Mouse (Mus musculus) kidney, postnatal 25 days (tissue): ENCODE measurements at regions not wholly inside any gene's neighbourhood (a gene's known extent, or its start where the extent isn't known, plus 50 kb on each side); places are given as distances from the start of the nearest gene placed in this dataset.

Source experiments
- DNase-seq, 2 experiments: peaks; one replicate each; pipeline ENCODE4 v3.0.0; 2021; ENCODE audit warnings: mixed read lengths in 2 of 2

DNA sequence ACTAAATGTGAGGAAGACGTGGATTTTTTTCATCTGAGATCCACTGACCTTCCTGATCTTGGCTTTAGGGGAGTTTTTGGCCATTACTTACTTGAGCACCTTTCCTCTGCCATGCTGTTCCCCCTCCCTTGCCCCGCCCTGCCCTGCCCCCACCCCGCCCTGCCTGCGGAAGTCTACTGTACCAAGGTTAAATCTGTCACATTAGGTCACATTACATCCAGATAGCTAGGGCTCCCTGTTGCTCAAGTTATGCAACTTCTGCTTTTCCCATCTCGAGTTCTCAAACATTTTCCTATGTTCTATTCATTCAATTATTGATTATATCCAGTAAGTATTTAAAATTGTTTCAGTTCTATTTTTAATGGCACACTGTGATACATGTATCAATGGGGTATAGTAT is 144.7 kb upstream of the Cnot2 start:
- no peak for DNase-seq

DNA sequence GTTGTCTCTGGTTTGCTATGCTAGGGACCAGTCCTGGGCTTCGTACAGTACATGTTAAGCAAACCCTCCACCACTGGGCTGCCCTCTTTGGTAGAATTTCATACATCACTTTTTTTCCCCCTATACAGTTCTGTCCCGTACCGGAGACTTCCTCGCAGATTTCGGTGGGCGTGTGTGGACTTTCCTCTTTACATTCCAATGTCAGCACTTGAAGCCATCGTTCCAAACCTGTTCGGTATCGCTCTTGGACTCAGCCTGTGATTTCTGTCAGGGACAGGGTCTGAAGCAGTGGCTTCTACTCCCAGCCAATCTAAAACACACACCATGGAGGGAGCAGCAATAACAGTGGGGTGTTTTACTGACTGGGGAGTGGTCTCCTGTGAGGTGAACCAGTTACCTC is 140.7 kb upstream of the Cnot2 start:
- DNase-seq: no peak

DNA sequence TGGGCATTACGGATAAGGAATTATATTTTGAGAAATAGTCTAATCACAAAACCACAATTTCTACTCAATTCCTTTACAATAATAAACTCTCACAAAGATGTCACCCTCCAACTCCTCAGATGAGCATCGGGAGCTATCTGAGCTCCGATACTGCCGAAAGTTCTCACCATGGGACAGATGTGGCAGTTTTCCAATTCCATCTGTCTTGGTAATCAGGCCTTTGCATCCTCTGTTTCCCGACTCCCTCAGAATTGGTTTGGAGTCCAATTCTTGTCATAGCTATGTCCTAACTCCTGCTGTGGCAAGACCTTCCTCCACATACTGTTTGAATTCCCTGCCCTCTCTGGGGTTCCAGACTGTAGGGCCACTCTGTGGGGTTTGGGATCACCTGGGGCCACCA is 138.3 kb upstream of the Cnot2 start:
- no peak for DNase-seq

DNA sequence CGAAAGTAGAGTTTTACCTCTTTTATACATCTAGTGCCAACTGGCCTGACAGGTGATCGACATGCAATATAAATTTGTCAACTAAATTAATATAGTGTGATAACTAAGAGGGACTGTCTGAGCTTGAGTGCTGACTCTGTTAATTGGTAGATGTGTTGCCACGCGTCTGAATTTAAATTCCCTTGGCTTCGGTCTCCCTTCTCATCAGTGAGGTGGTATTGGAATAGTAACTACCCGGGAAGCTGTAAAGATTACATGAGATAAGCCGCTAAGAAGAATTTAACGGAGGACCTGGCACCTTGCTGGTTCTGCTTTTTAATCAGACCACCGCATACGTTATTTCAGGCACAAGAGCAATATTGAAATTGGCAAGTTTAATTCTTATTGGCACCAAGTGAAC is 136.7 kb upstream of the Cnot2 start:
- DNase-seq: no peak

- no peak for DNase-seq
Observed at GRCm38 (mm10) chr10:116717017-116717643, 135.8 kb upstream of the Cnot2 start.

- DNase-seq: peak; percentile 88 to 91
Observed at GRCm38 (mm10) chr10:116713456-116713855, 132.1 kb upstream of the Cnot2 start.

GRCm38 (mm10) chr10:116707025-116707424 is 125.7 kb upstream of the Cnot2 start:
- no peak for DNase-seq

GRCm38 (mm10) chr10:116701281-116701680 is 120.0 kb upstream of the Cnot2 start:
- no peak for DNase-seq

DNA sequence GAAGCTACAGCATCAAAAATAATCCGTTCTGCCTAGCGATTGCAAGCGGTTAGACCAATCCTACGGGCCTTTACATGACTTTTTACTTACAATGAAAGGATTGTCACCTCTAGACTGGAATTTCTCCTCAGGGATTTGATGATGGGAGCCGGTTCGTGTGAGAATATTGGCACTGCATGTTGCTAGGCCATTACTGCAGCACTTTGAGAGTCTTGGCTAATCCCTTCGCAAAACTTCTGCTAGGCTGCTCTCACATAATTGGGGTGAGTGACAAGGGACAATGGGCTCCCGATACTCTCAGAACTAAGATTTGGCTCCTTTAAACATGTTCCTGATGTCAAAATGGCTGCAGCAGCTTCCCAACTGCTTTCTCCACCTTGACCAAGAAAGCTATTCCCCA is 118.4 kb upstream of the Cnot2 start:
- DNase-seq: no peak

GRCm38 (mm10) chr10:116697628-116698316 is 116.5 kb upstream of the Cnot2 start:
- DNase-seq: no peak

DNA sequence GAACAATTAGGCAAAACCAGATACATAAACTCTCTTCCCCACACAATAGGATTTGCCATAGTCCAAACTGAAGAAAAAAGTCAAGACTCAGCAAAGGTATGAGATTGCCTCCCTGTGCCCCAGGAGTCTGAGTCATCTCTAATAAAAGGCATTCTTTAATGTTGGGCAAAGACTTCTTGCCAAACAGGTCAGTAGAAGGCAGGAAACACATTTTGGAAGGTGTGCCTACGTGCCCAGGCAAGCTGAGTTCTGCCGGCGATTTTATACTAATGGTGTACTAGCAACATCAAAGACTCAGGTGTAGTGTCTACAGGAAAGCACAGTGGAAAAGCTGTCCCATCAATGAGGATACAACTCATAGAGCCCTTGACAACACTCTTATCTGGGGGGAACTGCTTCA is 112.5 kb upstream of the Cnot2 start:
- DNase-seq: no peak

DNA sequence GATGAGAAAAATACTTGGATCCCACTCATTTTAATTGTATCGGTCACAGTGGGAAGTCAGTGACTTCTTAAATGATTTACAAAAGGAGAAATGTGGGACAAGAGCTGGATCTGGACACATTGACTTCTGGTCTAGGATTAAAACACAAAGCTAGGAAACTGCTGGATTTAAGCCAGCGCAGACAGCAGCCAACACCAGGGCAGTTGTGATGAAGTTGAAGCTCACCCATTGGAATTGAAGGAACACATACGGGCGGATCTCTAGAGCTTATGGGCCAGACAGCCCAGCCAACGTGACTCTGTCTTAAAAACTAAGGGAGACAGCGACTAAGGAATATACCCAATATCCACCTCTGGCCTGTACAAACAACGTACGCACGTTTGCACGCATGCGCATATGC is 105.4 kb upstream of the Cnot2 start:
- peak in 1 of 2 experiments; percentile 47 for DNase-seq

GRCm38 (mm10) chr10:116683374-116683773 is 102.1 kb upstream of the Cnot2 start:
- no peak for DNase-seq

DNA sequence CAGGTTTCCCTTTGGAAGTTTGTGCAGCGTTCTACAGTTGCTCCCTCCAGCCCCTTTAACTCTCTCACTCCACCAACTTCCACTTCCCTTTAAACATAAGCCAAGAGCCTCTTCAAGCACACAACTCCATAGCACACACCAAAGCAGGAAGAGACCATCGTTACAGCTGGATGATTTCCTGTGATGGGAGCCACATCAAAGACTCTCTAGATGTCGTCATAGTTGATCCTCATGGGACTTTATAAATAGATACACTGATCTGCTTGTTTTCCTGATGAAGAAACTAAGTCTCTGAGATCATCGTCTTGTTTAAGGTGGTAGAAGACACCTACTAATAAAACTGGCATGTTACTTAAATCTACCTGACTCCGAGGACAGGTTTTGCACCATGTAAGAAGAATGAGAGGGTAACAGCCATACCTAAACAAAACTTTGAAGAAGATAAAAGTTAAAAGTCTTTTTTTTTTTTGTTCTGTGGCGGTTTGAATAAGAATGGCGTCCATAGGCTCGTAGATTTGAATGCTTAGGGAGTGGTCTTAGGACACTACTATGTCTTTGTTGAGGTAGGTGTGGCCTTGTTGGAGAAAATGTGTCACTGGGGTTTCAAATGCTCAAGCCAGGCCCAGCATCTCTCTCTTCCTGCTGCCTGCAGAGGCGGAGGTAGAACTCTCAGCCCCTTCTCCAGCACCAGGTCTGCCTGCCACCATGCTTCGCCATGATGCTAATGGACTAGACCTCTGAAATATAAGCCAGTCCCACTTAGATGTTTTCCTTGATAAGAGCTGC is 97.8 kb upstream of the Cnot2 start:
- DNase-seq: no peak

GRCm38 (mm10) chr10:116677949-116678348 is 96.6 kb upstream of the Cnot2 start:
- no peak for DNase-seq

DNA sequence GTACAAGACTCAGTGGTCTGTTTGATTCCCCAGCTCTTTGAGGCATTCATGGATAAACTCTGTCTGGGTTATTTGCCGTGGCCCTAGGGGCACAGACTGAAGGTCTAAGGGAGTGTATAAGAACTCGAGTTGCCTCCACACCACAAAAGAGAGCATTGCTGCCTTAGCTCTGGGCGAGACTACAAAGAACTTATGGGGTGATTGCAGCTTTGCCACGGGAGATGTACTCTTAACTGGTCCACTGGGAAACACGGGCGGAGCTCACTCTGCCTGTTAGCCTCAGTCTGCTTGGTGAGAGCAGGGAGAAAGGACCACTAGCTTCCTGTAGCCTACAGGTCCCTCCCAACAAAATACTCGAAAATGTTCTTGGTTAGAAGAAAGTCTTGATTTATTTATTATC is 93.9 kb upstream of the Cnot2 start:
- no peak for DNase-seq

GRCm38 (mm10) chr10:116674348-116674747 is 93.0 kb upstream of the Cnot2 start:
- DNase-seq: no peak

- no peak for DNase-seq
Observed at GRCm38 (mm10) chr10:116658162-116658962, 77.1 kb upstream of the Cnot2 start.

- no peak for DNase-seq
Observed at GRCm38 (mm10) chr10:116655891-116656290, 74.6 kb upstream of the Cnot2 start.

DNA sequence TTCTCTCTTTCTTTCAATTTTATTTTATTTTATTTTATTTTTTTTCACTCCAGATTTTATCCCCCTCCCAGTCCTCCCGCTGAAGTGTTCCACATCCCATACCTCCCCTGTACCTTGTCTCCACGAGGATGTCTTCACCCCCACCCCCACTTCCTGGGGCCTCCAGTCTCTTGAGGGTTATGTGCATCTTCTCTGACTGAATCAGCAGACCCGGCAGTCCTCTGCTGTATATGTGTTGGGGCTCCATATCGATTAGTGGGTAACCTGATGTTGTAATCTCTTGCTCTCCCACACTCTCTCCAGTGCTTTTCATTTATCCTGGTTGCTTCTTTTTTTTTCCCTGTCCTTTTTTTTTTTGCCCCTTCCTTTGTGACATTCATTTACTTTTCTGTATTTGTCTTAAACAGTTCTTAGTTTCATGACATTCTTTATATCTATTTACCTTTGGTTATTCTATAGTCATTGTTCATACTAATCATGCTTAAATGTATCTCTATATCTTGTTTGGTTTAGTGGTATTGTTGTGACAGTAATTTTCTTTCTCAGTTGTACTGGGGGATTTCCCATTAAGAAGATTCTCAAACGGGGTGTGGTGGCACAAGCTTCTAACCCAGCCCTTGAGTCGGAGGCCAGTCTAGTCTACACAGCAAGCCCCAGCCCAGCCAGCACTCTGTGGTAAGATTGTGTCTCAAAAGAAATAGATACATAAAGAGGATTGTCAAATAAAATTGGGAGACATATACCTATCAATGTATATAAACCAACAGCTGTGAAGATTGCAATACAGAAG is 73.9 kb upstream of the Cnot2 start:
- no peak for DNase-seq

DNA sequence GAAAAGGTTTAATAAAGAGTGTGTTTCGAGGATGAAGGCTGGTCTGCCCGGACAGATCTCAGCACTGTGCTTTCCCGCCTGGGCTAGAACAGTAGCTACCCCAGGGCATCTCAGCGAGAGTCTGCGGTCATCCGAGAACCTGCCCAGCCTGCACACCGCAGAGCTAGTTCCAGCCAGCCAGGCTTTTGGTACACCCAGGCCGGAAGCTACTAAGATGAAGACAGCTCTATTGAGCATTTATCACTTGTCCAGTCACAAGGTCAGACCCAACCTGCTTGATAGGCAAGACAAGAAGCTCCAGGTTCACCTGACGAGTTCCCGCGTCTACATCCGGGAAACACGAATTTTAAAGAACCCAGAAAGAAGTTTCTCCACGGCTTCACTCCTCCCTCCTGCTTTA is 72.8 kb upstream of the Cnot2 start:
- DNase-seq: no peak

GRCm38 (mm10) chr10:116653511-116653945 is 72.2 kb upstream of the Cnot2 start:
- DNase-seq: no peak
